Mouse (Mus musculus) left cerebral cortex, adult 18-20 months (tissue): Measurements from ENCODE around the gene Ubald2. TPM values are rescaled to one million over a fixed set of nuclear protein-coding genes. Genes with fewer than 3 reads are reported as not detected.
"Not testable (repeated sequence)": the region's sequence is repeated elsewhere in the genome, so short reads cannot be mapped to it uniquely, and the experiment has no call there.

Source experiments
- DNase-seq, 2 experiments: peaks; one replicate each; pipeline ENCODE4 v3.0.0; 2021 to 2022; ENCODE audit warnings: low spot score in 2 of 2, mixed read lengths in 1 of 2
- total RNA-seq, 2 experiments: library from RNA; stranded (reverse); gene quantifications; 2 replicates each; pipeline ENCODE4 v1.2.3; 2021

Gene Ubald2
- total RNA-seq, 2 experiments from 2014 or later = 27.5 to 32.6 TPM

- DNase-seq = peak; percentile 86 to 92
Observed at GRCm38 (mm10) chr11:116412904-116413630, 20.8 kb upstream of the Ubald2 start, which contains the start of gene Rnf157. Gene Rnf157, minus strand, starts transcription at chr11:116413032.

- DNase-seq = no peak
Observed at GRCm38 (mm10) chr11:116413631-116414022, 20.3 kb upstream of the Ubald2 start.

- no peak for DNase-seq
Observed at GRCm38 (mm10) chr11:116416196-116416943, 17.5 kb upstream of the Ubald2 start.

GRCm38 (mm10) chr11:116417054-116417453 lies 16.8 kb upstream of the Ubald2 start:
- DNase-seq = no peak

GRCm38 (mm10) chr11:116418194-116418840 lies 15.6 kb upstream of the Ubald2 start:
- no peak for DNase-seq

- no peak for DNase-seq
Observed at GRCm38 (mm10) chr11:116418841-116419462, 14.9 kb upstream of the Ubald2 start.

GRCm38 (mm10) chr11:116421102-116421501 lies 12.8 kb upstream of the Ubald2 start:
- no peak for DNase-seq

GRCm38 (mm10) chr11:116422562-116422961 lies 11.3 kb upstream of the Ubald2 start:
- no peak for DNase-seq

GRCm38 (mm10) chr11:116423214-116423613 lies 10.7 kb upstream of the Ubald2 start:
- no peak for DNase-seq

GRCm38 (mm10) chr11:116423782-116424620 lies 9.9 kb upstream of the Ubald2 start:
- DNase-seq = no peak

- no peak for DNase-seq
Observed at GRCm38 (mm10) chr11:116424621-116425407, 9.1 kb upstream of the Ubald2 start.

- DNase-seq = not testable (repeated sequence)
Observed at GRCm38 (mm10) chr11:116426328-116426727, 7.6 kb upstream of the Ubald2 start.

- no peak for DNase-seq
Observed at GRCm38 (mm10) chr11:116426852-116427575, 6.9 kb upstream of the Ubald2 start.

- DNase-seq = no peak
Observed at GRCm38 (mm10) chr11:116428872-116429859, 4.7 kb upstream of the Ubald2 start.

- DNase-seq = no peak
Observed at GRCm38 (mm10) chr11:116429862-116430613, 3.9 kb upstream of the Ubald2 start.

GRCm38 (mm10) chr11:116430723-116431427 lies 3.0 kb upstream of the Ubald2 start:
- no peak for DNase-seq
